Mouse (Mus musculus): Measurements from ENCODE around the gene Lama5. TPM values are rescaled to one million over a fixed set of nuclear protein-coding genes. Genes with fewer than 3 reads are reported as not detected.
"Not testable (repeated sequence)": the region's sequence is repeated elsewhere in the genome, so short reads cannot be mapped to it uniquely, and the experiment has no call there.

Lama5 gene
- total RNA-seq, 2 experiments from 2014 or later = 0.15 to 0.42 TPM

DNA sequence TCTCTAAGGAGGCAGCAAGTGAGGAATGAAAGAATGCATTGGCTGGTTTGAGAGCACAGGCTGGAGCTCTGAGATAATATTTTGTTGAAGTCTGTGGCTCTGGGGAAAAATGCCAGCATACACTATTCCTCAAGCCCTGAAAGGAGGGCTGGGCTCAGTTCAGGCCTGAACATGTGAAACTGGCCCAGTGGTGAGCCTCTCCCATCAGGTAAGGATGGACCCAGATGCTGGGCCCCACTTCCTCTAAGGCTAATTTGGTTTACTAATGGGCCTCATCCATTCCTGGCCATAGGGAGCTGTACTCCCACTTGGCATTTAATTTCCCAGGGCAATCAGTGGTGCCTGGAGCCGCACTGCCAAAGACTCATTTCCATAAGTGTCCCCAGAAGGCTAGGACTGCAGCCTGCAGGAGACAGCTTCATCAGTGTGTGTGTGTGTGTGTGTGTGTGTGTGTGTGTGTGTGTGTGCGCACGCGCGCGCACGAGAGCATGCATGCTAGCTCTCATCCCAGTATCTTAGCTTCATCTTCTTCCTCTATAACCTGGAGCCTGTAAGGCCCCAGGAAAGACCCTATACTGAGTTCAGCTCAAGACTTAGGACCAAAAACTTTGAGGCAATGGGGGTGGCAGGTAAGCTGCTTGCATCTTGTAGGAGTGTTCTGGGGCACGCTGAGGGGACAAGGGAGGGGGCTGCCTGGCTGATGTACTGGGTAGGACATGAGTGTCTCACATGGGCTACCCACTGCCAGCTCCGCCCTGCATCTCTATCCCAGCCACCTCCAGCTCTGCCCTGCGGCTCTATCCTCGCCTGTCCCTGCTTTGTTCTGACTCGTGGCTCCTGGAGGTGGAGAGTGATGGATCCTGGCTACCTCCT, 20.3 kb downstream of the Lama5 start:
- no peak for ATAC-seq (replicated peaks; ENCODE audit: low FRiP score, poor library complexity, severe bottlenecking)

DNA sequence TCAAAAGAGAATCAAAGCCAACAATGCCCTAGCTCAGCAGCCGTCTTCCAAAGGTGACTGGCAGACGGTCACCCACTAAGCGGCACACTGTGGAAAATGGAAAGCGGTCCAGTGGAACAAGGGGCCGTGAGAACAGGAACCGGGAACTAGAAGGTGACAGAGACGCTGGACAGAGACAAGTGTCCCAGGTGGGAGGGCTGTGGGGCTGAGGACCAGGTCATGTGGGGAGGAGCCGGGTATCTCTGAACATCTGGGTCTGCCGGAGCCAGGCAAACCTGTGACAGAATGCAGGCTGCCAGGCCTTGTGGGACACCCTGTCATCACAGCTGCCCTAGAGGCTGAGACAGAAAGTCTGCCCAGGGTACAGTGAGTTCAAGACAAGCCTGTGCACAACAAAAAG, 21.2 kb downstream of the Lama5 start:
- no peak for ATAC-seq (replicated peaks; ENCODE audit: low FRiP score, poor library complexity, severe bottlenecking)

- no peak for ATAC-seq (replicated peaks; ENCODE audit: low FRiP score, poor library complexity, severe bottlenecking)
These were observed 22.9 kb downstream of the Lama5 start for GRCm38 (mm10) chr2:180202805-180203204.

DNA sequence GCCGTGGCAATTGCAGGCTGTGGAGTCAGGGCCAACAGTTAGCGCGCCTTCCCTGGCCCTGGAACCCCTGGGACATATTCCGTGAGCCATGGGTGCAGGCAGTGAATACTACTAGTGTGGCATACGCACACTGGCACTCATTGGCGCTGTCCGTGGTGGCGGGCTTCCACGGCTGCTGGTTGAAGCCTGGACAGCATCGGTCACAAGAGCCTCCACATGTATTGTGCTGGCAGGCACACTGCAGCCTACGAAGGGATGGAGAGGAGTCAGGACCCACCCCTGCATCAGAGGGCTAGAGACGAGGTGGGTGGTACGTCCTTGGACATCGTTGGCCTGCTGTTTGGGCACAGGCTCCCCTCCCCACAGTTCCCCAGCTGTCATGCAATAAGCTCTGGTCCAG, 23.4 kb downstream of the Lama5 start:
- ATAC-seq (replicated peaks; ENCODE audit: low FRiP score, poor library complexity, severe bottlenecking) = no peak

- no peak for ATAC-seq (replicated peaks; ENCODE audit: low FRiP score, poor library complexity, severe bottlenecking)
These were observed 24.4 kb downstream of the Lama5 start for GRCm38 (mm10) chr2:180201303-180201702.

DNA sequence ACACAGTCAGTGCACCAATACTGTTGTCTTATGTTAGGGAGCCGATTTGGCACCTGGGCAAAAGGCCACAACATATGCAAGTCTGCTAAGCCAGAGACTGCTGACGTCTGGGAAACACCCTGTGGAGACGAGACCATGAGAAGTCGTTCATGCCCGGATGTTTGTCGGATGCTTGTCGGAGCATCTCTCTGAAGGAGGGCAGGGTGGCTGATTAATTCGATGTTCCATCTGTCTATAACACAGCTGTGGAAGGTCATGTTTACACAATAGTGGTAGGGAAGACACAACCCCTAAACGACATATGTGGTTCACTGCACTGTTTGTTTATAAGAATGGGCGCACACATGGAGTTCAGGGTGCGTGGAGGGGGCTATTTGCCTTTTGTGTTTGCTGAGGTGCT, 25.0 kb downstream of the Lama5 start:
- no peak for ATAC-seq (replicated peaks; ENCODE audit: low FRiP score, poor library complexity, severe bottlenecking)

DNA sequence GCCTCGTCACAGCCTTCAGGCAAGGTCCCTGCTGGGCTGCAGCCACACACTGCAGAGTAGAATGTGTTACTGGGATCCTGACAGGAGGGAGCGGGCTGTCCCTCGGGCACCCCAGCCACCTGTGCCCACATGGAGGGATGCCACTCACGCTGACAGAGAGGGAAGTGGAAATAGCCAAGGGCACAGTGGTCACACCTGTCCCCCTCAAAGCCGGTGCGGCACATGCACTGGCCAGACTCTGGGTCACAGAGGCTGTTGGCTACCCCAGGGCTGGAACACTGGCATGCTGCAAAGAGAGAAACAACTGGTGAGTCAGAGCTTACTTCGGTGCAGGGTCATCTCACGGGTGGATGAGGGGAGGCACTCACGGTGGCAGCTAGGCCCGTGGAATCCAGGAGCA, 26.9 kb downstream of the Lama5 start:
- no peak for ATAC-seq (replicated peaks; ENCODE audit: low FRiP score, poor library complexity, severe bottlenecking)

GRCm38 (mm10) chr2:180197323-180198037, 28.2 kb downstream of the Lama5 start:
- ATAC-seq (replicated peaks; ENCODE audit: low FRiP score, poor library complexity, severe bottlenecking) = no peak

DNA sequence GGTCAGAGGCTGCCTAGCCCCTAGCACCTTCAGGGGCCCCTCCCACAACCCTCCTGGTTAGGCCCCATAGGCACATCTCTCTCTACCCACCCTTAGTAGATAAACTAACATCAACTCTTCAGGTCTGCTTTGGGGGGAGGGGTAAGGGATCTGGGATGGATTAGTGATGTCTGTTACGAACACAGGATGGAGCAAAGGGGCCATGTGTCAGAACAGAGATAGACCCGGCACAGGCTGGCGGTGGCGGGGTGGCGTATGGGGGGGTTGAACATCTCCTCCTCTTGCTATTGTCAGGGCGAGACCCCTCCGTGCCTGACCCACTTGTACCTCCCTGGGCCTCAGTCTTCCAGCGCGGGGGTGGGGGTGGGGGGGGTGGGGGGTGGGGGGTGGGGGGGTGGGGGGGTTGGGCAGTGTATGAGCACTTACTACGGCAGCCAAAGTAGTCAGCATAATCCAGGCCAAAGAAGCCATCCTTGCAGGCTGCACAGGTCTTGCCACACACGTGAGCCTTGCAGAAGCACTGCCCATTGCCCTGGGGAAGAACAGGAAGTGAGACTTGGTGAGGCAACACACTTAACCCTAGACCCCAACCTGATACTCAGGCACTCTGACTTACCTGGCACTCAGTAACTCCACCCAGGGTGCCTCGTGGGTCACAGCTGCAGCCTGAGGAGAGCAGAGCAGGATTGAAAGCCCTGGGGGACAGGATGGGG, 28.9 kb downstream of the Lama5 start:
- ATAC-seq (replicated peaks; ENCODE audit: low FRiP score, poor library complexity, severe bottlenecking) = no peak

DNA sequence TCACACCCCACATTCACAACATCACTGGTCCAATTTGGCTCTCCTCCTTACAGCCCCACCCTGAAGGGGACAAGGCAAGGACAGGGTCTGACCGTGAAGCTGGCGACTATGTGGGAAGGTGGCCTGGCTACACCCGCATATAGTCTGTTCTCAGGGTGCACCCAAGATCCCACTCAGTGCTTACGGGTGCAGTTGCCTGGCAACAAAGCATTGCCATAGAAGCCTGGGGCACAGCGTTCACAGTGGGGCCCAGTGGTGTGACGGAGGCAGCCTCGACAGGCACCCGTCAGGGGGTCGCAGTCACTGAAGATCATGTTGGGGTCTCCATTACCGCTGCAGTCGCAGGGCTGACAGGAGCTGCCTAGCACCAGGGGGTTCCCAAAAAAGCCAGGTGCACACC, 38.3 kb downstream of the Lama5 start:
- ATAC-seq (replicated peaks; ENCODE audit: low FRiP score, poor library complexity, severe bottlenecking) = no peak

GRCm38 (mm10) chr2:180185686-180186085, 40.0 kb downstream of the Lama5 start:
- ATAC-seq (replicated peaks; ENCODE audit: low FRiP score, poor library complexity, severe bottlenecking) = no peak

DNA sequence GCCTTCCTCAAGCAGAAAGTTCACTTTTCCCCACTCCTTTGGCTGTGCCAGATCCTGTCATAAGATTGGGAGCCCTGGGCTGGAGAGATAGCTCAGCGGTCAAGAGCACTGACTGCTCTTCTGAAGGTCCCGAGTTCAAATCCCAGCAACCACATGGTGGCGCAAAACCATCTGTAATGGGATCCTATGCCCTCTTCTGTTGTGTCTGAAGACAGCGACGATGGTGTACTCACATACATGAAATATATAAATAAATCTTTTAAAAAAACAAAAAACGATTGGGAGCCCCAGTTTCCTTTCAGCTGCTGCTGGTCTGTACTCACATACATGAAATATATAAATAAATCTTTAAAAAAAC, 40.9 kb downstream of the Lama5 start:
- no peak for ATAC-seq (replicated peaks; ENCODE audit: low FRiP score, poor library complexity, severe bottlenecking)

GRCm38 (mm10) chr2:180184011-180184751, 41.5 kb downstream of the Lama5 start:
- no peak for ATAC-seq (replicated peaks; ENCODE audit: low FRiP score, poor library complexity, severe bottlenecking)

- ATAC-seq (replicated peaks; ENCODE audit: low FRiP score, poor library complexity, severe bottlenecking) = no peak
These were observed 44.1 kb downstream of the Lama5 start for GRCm38 (mm10) chr2:180181542-180181941.

GRCm38 (mm10) chr2:180175725-180176124, 49.9 kb downstream of the Lama5 start:
- no peak for ATAC-seq (replicated peaks; ENCODE audit: low FRiP score, poor library complexity, severe bottlenecking)

- ATAC-seq (replicated peaks; ENCODE audit: low FRiP score, poor library complexity, severe bottlenecking) = no peak
These were observed 51.5 kb downstream of the Lama5 start for GRCm38 (mm10) chr2:180174121-180174520.

GRCm38 (mm10) chr2:180173711-180174110, 51.9 kb downstream of the Lama5 start:
- ATAC-seq (replicated peaks; ENCODE audit: low FRiP score, poor library complexity, severe bottlenecking) = not testable (repeated sequence)

- ATAC-seq (replicated peaks; ENCODE audit: low FRiP score, poor library complexity, severe bottlenecking) = no peak
These were observed 52.5 kb downstream of the Lama5 start for GRCm38 (mm10) chr2:180173163-180173562.

- ATAC-seq (replicated peaks; ENCODE audit: low FRiP score, poor library complexity, severe bottlenecking) = no peak
These were observed 53.5 kb downstream of the Lama5 start for GRCm38 (mm10) chr2:180172152-180172551.

GRCm38 (mm10) chr2:180171522-180172070, 54.1 kb downstream of the Lama5 start:
- ATAC-seq (replicated peaks; ENCODE audit: low FRiP score, poor library complexity, severe bottlenecking) = peak; percentile 51

Data from erythroid progenitor cell, adult 5-6 weeks (primary cell).